Mouse (Mus musculus): ENCODE results near the gene Pipox. TPM values are rescaled to one million over a fixed set of nuclear protein-coding genes. Genes with fewer than 3 reads are reported as not detected.

Pipox gene
- polyA plus RNA-seq, 1 experiment from 2014 or later, result 6.1 TPM

- 7% methylated on average over 9 of the region's 9 CpGs for WGBS
- H3K9me3 ChIP-seq, result no peaks in the 10 kb centered on the region
- peaks cover 64% of the 10 kb centered on the region for H3K4me1 ChIP-seq (replicated peaks)
- peaks cover 57% of the 10 kb centered on the region for H3K27me3 ChIP-seq
- H3K36me3 ChIP-seq, result no peaks in the 10 kb centered on the region
- H3K9ac ChIP-seq, result 0 out of 2 replicates have a peak overlapping the region, but pooled peaks have one; percentile 8
- ATAC-seq (ENCODE audit: low read depth), result no peak
- no peak overlapping the region for H3K4me3 ChIP-seq
- H3K27ac ChIP-seq (replicated peaks), result peak overlapping the region; percentile 72
- no peak overlapping the region for H3K4me2 ChIP-seq
Measured at GRCm38 (mm10) chr11:77926666-77927065, 32.8 kb upstream of the Pipox start.

GRCm38 (mm10) chr11:77925836-77926657 is 32.2 kb upstream of the Pipox start:
- ATAC-seq (ENCODE audit: low read depth), result peak; percentile 57; the same call in 1 of the 2 replicates
- Histone ChIP-seq H3K9me3 (no peaks in the 10 kb centered on the region), H3K4me2 (no peak overlapping the region), H3K9ac (0 out of 2 replicates have a peak overlapping the region, but pooled peaks have one; percentile 8), H3K4me1 (replicated peaks) (peaks cover 57% of the 10 kb centered on the region), H3K27ac (replicated peaks) (peak overlapping the region; percentile 72), H3K27me3 (peaks cover 54% of the 10 kb centered on the region), H3K4me3 (no peak overlapping the region), H3K36me3 (no peaks in the 10 kb centered on the region)
- WGBS, result 19% methylated on average over 9 of the region's 9 CpGs

DNA sequence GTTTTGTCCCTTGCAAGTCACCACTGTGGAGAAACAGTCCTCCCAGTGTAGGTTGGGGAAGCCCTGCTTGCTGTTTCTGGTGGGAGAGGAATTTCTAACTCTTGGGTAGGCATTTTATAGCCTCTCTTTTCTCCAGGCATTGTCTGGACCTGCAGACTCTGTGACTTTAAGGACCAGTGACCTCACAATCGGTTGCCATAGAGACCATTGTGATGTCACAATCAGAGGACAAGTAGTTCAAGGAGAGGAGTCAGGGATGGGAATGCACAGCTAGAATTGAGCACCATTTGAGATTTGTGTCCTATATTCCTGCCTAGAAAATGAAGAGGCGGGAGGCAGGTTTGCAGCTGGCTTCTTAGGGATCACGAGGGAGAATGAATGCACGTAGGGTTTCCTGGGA is 29.4 kb upstream of the Pipox start:
- H3K9me3 ChIP-seq, result no peaks in the 10 kb centered on the region
- no peak for ATAC-seq (ENCODE audit: low read depth)
- peaks cover 49% of the 10 kb centered on the region for H3K27me3 ChIP-seq
- H3K9ac ChIP-seq, result no peak overlapping the region
- 57% methylated on average over 4 of the region's 4 CpGs for WGBS
- no peak overlapping the region for H3K4me2 ChIP-seq
- H3K4me3 ChIP-seq, result no peak overlapping the region
- H3K27ac ChIP-seq (replicated peaks), result no peak overlapping the region
- no peaks in the 10 kb centered on the region for H3K36me3 ChIP-seq
- peaks cover 33% of the 10 kb centered on the region for H3K4me1 ChIP-seq (replicated peaks)

DNA sequence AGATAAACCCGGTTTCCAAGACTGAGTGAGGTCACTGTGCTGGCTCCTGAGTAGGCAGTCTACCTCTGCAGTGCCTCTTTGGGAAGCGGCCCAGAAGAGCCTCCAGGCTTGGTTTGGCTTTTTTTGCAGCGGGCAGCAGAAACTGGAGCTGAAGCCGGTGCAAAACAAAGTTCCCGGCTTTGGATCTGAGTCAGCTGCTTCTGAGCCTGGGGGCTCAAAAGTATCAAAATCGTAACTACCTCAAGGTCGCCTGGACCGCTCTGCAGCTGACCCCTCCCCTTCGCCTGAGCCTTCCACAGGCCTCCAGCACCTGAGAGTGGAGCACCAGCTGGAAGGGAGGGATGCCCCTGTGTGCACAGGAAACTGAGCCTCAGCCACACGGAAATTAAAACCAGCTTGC is 23.3 kb upstream of the Pipox start:
- Histone ChIP-seq H3K4me2 (no peak overlapping the region), H3K27me3 (peaks cover 81% of the 10 kb centered on the region), H3K4me1 (replicated peaks) (peaks cover 17% of the 10 kb centered on the region), H3K9me3 (no peaks in the 10 kb centered on the region), H3K9ac (no peak overlapping the region), H3K4me3 (no peak overlapping the region), H3K36me3 (no peaks in the 10 kb centered on the region), H3K27ac (replicated peaks) (no peak overlapping the region)
- no peak for ATAC-seq (ENCODE audit: low read depth)
- WGBS, result 47% methylated on average over 10 of the region's 10 CpGs

- Histone ChIP-seq H3K9me3 (no peaks in the 10 kb centered on the region), H3K4me2 (no peak overlapping the region), H3K4me1 (replicated peaks) (peaks cover 17% of the 10 kb centered on the region), H3K36me3 (no peaks in the 10 kb centered on the region), H3K4me3 (no peak overlapping the region), H3K9ac (no peak overlapping the region), H3K27me3 (peaks cover 81% of the 10 kb centered on the region), H3K27ac (replicated peaks) (no peak overlapping the region)
- no peak for ATAC-seq (ENCODE audit: low read depth)
- WGBS, result 91% methylated on average over 4 of the region's 4 CpGs
Measured at GRCm38 (mm10) chr11:77916741-77917140, 22.8 kb upstream of the Pipox start.

- 3% methylated on average over 31 of the region's 32 CpGs for WGBS
- H3K4me3 ChIP-seq, result no peak overlapping the region
Measured at GRCm38 (mm10) chr11:77914598-77915260, 20.8 kb upstream of the Pipox start.

DNA sequence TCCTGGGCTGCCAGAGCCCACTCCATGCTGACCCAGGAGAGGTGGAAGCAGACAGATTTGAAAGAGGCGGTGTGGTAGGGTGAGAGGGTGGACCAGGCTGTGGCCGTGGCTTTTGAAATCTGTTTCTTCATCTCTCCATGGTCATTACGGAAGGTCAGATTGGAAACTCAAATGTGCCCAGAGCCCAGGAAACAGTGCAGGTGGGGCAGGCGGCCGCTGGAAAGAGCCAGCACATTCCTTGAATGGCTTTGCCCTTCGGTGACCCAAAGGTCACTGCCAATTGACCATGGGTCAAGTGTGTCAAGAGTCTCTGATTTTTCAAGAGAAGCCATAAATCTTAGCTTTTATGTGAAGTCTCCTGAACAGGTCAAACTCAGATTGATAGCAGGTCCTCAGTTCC is 19.6 kb upstream of the Pipox start:
- no peak overlapping the region for H3K9ac ChIP-seq
- no peak overlapping the region for H3K4me2 ChIP-seq
- ATAC-seq (ENCODE audit: low read depth), result no peak
- 15% methylated on average over 6 of the region's 6 CpGs for WGBS
- H3K4me3 ChIP-seq, result no peak overlapping the region
- H3K4me1 ChIP-seq (replicated peaks), result peaks cover 24% of the 10 kb centered on the region
- no peaks in the 10 kb centered on the region for H3K9me3 ChIP-seq
- no peaks in the 10 kb centered on the region for H3K36me3 ChIP-seq
- no peak overlapping the region for H3K27ac ChIP-seq (replicated peaks)
- H3K27me3 ChIP-seq, result peaks cover 87% of the 10 kb centered on the region

More at GRCm38 (mm10) chr11:77914598-77915260, 20.8 kb upstream of the Pipox start:
- no peaks in the 10 kb centered on the region for H3K36me3 ChIP-seq
- H3K4me1 ChIP-seq (replicated peaks), result peaks cover 18% of the 10 kb centered on the region
- peak overlapping the region; percentile 52; the same call in 1 of the 2 replicates for H3K9ac ChIP-seq
- peak; percentile 45; the same call in 1 of the 2 replicates for ATAC-seq (ENCODE audit: low read depth)
- peak overlapping the region; percentile 54 for H3K27ac ChIP-seq (replicated peaks)
- H3K27me3 ChIP-seq, result peaks cover 83% of the 10 kb centered on the region
- H3K9me3 ChIP-seq, result no peaks in the 10 kb centered on the region
- peak overlapping the region; percentile 36 for H3K4me2 ChIP-seq

- Histone ChIP-seq H3K27me3 (peaks cover 71% of the 10 kb centered on the region), H3K27ac (replicated peaks) (no peak overlapping the region), H3K9me3 (no peaks in the 10 kb centered on the region), H3K9ac (no peak overlapping the region), H3K4me2 (no peak overlapping the region), H3K4me1 (replicated peaks) (peaks cover 27% of the 10 kb centered on the region), H3K36me3 (no peaks in the 10 kb centered on the region), H3K4me3 (no peak overlapping the region)
- ATAC-seq (ENCODE audit: low read depth), result no peak
- WGBS, result 40% methylated on average over 6 of the region's 6 CpGs
Measured at GRCm38 (mm10) chr11:77909776-77910175, 15.9 kb upstream of the Pipox start.

DNA sequence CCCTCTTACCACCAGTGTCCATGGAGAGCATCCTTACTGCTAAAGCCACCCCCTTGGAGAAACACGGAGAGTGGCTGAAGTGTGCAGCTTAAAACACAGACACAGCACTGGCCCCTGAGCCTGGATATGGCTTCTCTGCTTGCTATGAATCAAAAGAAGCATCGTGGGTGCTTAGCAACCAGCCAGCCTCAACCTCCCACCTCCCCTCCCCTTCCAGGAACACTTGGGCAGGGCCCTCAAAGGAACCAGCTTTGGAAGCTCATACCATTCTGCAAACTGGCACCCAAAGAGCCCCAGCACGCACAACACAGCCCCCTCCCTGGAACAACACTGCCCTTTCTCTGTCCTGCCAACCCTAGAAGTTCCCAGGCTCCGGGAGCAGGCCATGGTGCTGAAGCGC is 15.5 kb upstream of the Pipox start:
- Histone ChIP-seq H3K9me3 (no peaks in the 10 kb centered on the region), H3K36me3 (no peaks in the 10 kb centered on the region), H3K27ac (replicated peaks) (no peak overlapping the region), H3K4me2 (no peak overlapping the region), H3K4me1 (replicated peaks) (peaks cover 23% of the 10 kb centered on the region), H3K4me3 (no peak overlapping the region), H3K27me3 (peaks cover 72% of the 10 kb centered on the region), H3K9ac (no peak overlapping the region)
- ATAC-seq (ENCODE audit: low read depth), result no peak
- WGBS, result 34% methylated on average over 5 of the region's 5 CpGs

DNA sequence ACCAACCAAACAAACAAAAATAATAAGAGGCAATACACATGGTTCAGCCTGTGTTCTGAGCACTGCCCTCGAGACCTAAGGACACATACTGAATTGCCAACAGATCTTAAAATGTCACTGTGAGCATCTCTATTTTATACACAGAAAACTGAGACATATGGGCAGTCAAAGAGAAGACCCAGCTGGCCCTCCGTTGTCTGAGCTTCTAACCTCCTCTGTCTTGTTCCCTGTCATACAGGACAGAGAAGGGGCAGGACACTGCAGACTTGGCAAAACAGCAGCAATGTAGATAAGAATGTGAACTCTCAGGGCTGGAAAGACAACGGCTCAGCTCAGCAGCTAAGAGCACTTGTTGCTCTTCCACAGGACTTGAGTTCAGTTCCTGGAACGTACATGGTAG is 14.6 kb upstream of the Pipox start:
- Histone ChIP-seq H3K9ac (no peak overlapping the region), H3K36me3 (no peaks in the 10 kb centered on the region), H3K27me3 (peaks cover 66% of the 10 kb centered on the region), H3K4me3 (no peak overlapping the region), H3K9me3 (no peaks in the 10 kb centered on the region), H3K27ac (replicated peaks) (no peak overlapping the region), H3K4me2 (no peak overlapping the region), H3K4me1 (replicated peaks) (peaks cover 29% of the 10 kb centered on the region)
- WGBS, result 78% methylated on average over 4 of the region's 4 CpGs
- ATAC-seq (ENCODE audit: low read depth), result no peak

GRCm38 (mm10) chr11:77906747-77907174 is 12.9 kb upstream of the Pipox start:
- Histone ChIP-seq H3K36me3 (no peaks in the 10 kb centered on the region), H3K4me1 (replicated peaks) (peaks cover 43% of the 10 kb centered on the region), H3K27me3 (peaks cover 53% of the 10 kb centered on the region), H3K27ac (replicated peaks) (peak overlapping the region; percentile 85), H3K9ac (peak overlapping the region; percentile 52; the same call in 1 of the 2 replicates), H3K9me3 (no peaks in the 10 kb centered on the region), H3K4me3 (no peak overlapping the region), H3K4me2 (peak overlapping the region; percentile 32)
- 5% methylated on average over 9 of the region's 9 CpGs for WGBS
- no peak; the same call in 1 of the 2 replicates for ATAC-seq (ENCODE audit: low read depth)

DNA sequence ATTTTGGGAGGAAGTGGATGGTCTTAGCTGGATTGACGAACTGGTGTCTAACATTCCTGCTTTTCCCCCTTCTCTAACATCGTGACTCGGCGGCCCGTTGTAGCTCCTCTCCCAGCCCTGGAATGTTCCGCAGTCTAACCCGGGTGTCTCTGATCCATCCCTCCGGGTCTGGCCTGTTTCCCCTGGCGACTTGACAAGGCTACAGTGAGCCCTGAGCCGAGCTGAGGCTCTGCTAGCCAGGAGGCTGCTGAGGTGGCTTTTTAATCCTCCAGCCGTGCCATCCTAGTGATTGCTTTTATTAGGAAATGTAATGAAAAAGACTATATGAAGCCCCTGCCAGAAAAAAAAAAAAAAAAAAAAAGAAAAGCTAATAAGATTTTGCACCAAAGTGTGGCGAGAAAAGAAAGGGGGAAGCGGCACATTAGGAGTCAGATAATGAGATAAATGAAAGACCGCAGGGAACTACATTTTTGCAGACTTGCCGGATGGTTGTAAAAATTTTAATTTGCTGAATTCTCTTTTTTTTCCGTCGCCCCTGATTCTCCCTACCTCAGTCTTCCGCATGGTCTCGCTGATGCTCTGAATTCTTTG is 12.3 kb upstream of the Pipox start:
- Histone ChIP-seq H3K4me3 (no peak overlapping the region), H3K4me1 (replicated peaks) (peaks cover 48% of the 10 kb centered on the region), H3K9me3 (no peaks in the 10 kb centered on the region), H3K4me2 (peak overlapping the region; percentile 32), H3K9ac (0 out of 2 replicates have a peak overlapping the region, but pooled peaks have one; percentile 52), H3K27me3 (peaks cover 56% of the 10 kb centered on the region), H3K27ac (replicated peaks) (peak overlapping the region; percentile 85), H3K36me3 (no peaks in the 10 kb centered on the region)
- 43% methylated on average over 19 of the region's 19 CpGs for WGBS
- no peak for ATAC-seq (ENCODE audit: low read depth)
